Mouse (Mus musculus) cerebellum, adult 2 months (tissue): ENCODE results near the gene Acvr2a. TPM values are rescaled to one million over a fixed set of nuclear protein-coding genes. Genes with fewer than 3 reads are reported as not detected.

Experiments
- DNase-seq, 2 experiments: peaks; one replicate each; pipeline ENCODE4 v3.0.0; 2021
- H3K27ac ChIP-seq: fragments of 200-500 bp; 2 replicates; pipeline ENCODE4 v1.5.1; 2012; ENCODE audit warnings: low read length, control low read depth, inconsistent platforms; ENCODE audit not compliant: insufficient read depth
- H3K27me3 ChIP-seq: fragments of 200-500 bp; 2 replicates; pipeline ENCODE4 v1.6.1; 2012; ENCODE audit warnings: inconsistent platforms, mild to moderate bottlenecking, low read length, moderate library complexity; ENCODE audit not compliant: control insufficient read depth, insufficient read depth
- H3K4me1 ChIP-seq: fragments of 200-500 bp; 2 replicates; pipeline ENCODE4 v1.6.1; 2011; ENCODE audit warnings: low read length; ENCODE audit not compliant: control insufficient read depth, insufficient read depth
- H3K4me3 ChIP-seq: fragments of 200-500 bp; replicated peaks from 2 replicates; pipeline ENCODE3; 2011; ENCODE audit warnings: mild to moderate bottlenecking, low read depth, low read length, control low read depth; ENCODE audit not compliant: insufficient read depth
- CTCF ChIP-seq: fragments of 200-500 bp; IDR thresholded peaks from 2 replicates; pipeline ENCODE4 v1.5.1; 2011; ENCODE audit warnings: low read depth, mild to moderate bottlenecking, control low read depth, low read length, moderate library complexity, borderline replicate concordance; ENCODE audit not compliant: insufficient read depth
- POLR2A ChIP-seq: fragments of 200-500 bp; IDR thresholded peaks from 2 replicates; pipeline ENCODE4 v1.6.1; 2011; ENCODE audit warnings: low read length, control low read depth, borderline replicate concordance; ENCODE audit not compliant: insufficient read depth
- WGBS: fragments of 180-500 bp; shearing (Covaris S2); methylation state at CpG from one replicate; pipeline ENCODE4 v1.1.7; 2018; 5-methylcytosine and 5-hydroxymethylcytosine counted together
- polyA plus RNA-seq: library from polyadenylated mRNA; depleted of rRNA; stranded (reverse); fragments of >200 nt; gene quantifications from 2 replicates; pipeline ENCODE4 v1.2.3, GENCODE M21; 2012; rRNA removed

The Acvr2a gene
- polyA plus RNA-seq: 10.2 and 11.4 TPM in 2 replicates

DNA sequence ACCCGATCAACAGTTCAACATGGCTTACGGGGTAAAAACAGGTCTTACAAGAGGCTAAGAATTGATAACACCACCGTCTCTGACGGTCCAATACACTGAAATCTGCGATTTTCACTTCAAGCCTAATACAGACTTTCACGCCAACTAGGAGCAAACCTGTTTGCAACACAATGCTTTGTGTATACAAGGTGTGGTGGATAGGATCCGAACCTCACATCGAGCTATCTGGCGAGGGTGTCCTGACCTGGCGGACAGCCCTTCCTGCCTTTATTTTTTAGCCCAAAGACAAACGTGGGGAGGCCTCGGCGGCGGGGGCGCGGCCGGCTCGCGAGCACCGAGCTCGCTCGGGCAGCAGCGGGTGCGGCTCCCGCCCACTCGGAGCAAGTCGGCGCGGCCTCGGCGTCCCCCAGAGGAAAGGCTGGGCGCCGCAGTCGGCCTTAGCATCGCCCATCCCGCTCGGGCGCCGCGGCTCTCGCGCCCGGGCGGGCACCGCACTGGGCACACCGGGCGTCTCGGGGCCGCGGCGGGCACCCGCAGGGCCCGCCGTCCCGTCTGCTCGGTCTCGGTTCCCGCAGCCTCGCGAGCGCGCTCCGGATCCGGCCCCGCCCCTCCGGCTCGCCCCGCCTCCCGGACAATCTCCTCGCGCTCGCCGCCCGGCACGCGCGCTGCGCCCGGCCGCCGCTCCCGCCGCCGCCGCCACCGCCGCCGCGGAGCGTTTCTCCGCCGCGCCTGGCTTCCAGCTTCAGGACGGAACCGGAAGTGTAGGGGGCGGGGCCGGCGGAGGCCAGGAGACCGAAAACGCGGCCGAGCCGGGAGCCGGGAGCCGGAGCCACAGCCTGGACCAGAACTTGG, at the start of gene Acvr2a:
TSS of gene Acvr2a (plus strand) at position 739 of the 852 bp plus-strand sequence.
- WGBS: under 1% methylated on average over 105 of the region's 105 CpGs
- Histone ChIP-seq H3K4me1 (peaks cover 2% of the 10 kb centered on the region; the same call in 1 of the 2 replicates), H3K27ac (peak within 1 kb of the TSS; percentile 86), H3K4me3 (peak within 1 kb of the TSS; percentile 100), H3K27me3 (no peaks in the 10 kb centered on the region)
- peak; percentile 40; the same call in 1 of the 2 replicates for TF ChIP-seq POLR2A
- TF ChIP-seq CTCF: no peak
- DNase-seq: peak; percentile 92 to 93

DNA sequence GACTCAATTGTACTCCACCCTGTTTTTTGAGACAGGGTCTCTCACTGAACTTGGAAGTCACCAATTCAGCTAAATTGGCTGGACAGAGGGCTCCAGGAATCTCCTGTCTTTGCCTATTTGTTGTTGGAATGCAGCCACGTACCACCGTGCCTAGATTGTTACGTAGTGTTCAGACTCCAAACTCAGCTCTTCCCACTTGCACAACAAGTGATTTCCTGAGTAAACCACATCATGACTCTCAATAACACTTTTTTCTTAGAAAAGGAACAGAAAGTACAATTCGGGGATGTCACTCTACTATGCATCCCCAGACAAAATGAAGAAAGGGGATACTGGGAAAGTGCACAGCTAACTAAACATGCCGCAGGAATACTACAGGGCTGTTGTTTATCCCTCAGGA, 47.4 kb upstream of the Acvr2a start:
- no peaks in the 10 kb centered on the region for H3K4me1 ChIP-seq
- H3K4me3 ChIP-seq: no peak overlapping the region
- WGBS: 73% methylated on average over 5 of the region's 5 CpGs
- H3K27ac ChIP-seq: no peak overlapping the region
- no peak for DNase-seq
- TF ChIP-seq POLR2A: no peak
- no peak for TF ChIP-seq CTCF
- no peaks in the 10 kb centered on the region for H3K27me3 ChIP-seq

GRCm38 (mm10) chr2:48767778-48768177, 46.1 kb upstream of the Acvr2a start:
- TF ChIP-seq POLR2A (no peak), CTCF (no peak)
- no peaks in the 10 kb centered on the region for H3K4me1 ChIP-seq
- no peaks in the 10 kb centered on the region for H3K27me3 ChIP-seq
- no peak for DNase-seq
- no peak overlapping the region for H3K4me3 ChIP-seq
- WGBS: 83% methylated on average over 2 of the region's 2 CpGs
- H3K27ac ChIP-seq: no peak overlapping the region

DNA sequence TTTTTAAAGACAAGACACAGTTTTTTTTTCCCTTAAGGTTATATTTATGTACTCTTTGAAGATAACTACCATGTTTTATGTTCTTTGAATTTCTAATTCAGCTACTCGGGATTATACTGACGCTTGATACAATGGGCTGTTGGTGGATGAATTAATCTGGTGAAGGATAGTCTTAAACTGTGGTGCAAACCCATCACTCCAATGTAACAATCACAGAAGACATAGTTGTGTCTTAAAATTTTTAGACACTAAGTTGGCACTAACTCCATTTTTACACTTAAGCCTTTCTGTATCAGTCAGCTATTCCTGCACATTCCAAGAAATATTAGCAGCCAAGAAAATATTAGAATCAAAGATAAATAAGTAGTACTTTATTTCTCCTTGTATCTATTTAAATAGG, 45.7 kb upstream of the Acvr2a start:
- no peaks in the 10 kb centered on the region for H3K4me1 ChIP-seq
- WGBS: 84% methylated on average over 2 of the region's 2 CpGs
- DNase-seq: no peak
- TF ChIP-seq CTCF (no peak), POLR2A (no peak)
- H3K4me3 ChIP-seq: no peak overlapping the region
- no peak overlapping the region for H3K27ac ChIP-seq
- H3K27me3 ChIP-seq: no peaks in the 10 kb centered on the region

- no peak overlapping the region for H3K4me3 ChIP-seq
- 74% methylated on average over 7 of the region's 7 CpGs for WGBS
- no peaks in the 10 kb centered on the region for H3K4me1 ChIP-seq
- no peak for DNase-seq
- TF ChIP-seq POLR2A (no peak), CTCF (no peak)
- H3K27me3 ChIP-seq: no peaks in the 10 kb centered on the region
- H3K27ac ChIP-seq: no peak overlapping the region
Observed at GRCm38 (mm10) chr2:48770100-48770499, 43.8 kb upstream of the Acvr2a start.

DNA sequence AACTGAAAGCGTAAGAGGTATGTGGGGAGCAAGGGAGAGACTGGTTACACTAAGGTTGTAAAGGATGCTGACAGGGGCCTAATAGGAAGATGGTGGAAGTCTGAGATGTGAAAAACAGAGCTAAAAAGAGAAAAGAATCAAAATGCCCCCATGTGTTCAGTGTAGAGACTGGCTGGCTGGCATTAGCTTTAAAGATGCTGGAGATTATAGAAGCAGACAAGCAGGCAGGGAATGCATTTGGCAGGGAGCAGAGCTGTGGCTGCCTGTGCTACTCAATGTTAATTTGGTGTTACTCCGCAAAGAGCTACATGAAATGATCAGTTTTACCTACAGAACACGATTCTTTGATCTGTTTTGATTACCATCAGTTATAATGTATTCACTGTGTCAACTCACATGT, 43.3 kb upstream of the Acvr2a start:
- Histone ChIP-seq H3K4me1 (no peaks in the 10 kb centered on the region), H3K4me3 (no peak overlapping the region), H3K27ac (no peak overlapping the region), H3K27me3 (no peaks in the 10 kb centered on the region)
- DNase-seq: no peak
- 82% methylated on average over 3 of the region's 3 CpGs for WGBS
- TF ChIP-seq POLR2A: no peak
- TF ChIP-seq CTCF: no peak

- no peak overlapping the region for H3K27ac ChIP-seq
- H3K4me1 ChIP-seq: no peaks in the 10 kb centered on the region
- H3K27me3 ChIP-seq: no peaks in the 10 kb centered on the region
- H3K4me3 ChIP-seq: no peak overlapping the region
- 93% methylated on average over 3 of the region's 3 CpGs for WGBS
- TF ChIP-seq CTCF: no peak
- TF ChIP-seq POLR2A: no peak
- no peak for DNase-seq
Observed at GRCm38 (mm10) chr2:48775281-48775680, 38.6 kb upstream of the Acvr2a start.

GRCm38 (mm10) chr2:48788901-48789300, 25.0 kb upstream of the Acvr2a start:
- Histone ChIP-seq H3K4me3 (no peak overlapping the region), H3K27ac (no peak overlapping the region), H3K4me1 (no peaks in the 10 kb centered on the region), H3K27me3 (no peaks in the 10 kb centered on the region)
- no peak for DNase-seq
- 63% methylated on average over 3 of the region's 3 CpGs for WGBS
- no peak for TF ChIP-seq POLR2A
- TF ChIP-seq CTCF: no peak
